Mouse (Mus musculus) neural tube, embryonic 15.5 days (tissue): ENCODE measurements around the gene Psmb6. TPM values are rescaled to one million over a fixed set of nuclear protein-coding genes. Genes with fewer than 3 reads are reported as not detected.

Source experiments
- ATAC-seq: fragments of 200-750 bp; cut with Nextera tagmentation; 2 replicates; pipeline ENCODE4 v1.8.0; 2017; ENCODE audit warnings: mild to moderate bottlenecking, moderate TSS enrichment, moderate library complexity; ENCODE audit not compliant: low FRiP score
- H3K27ac ChIP-seq: fragments of 300-500 bp; sonication (generic); replicated peaks from 2 replicates; pipeline ENCODE4 v1.5.1; 2015; ENCODE audit warnings: mild to moderate bottlenecking, inconsistent platforms
- H3K27me3 ChIP-seq: fragments of 300-500 bp; sonication (generic); replicated peaks from 2 replicates; pipeline ENCODE4 v1.6.1; 2015; ENCODE audit warnings: inconsistent platforms
- H3K36me3 ChIP-seq: fragments of 300-500 bp; sonication (generic); 2 replicates; pipeline ENCODE4 v1.6.1; 2015; ENCODE audit warnings: inconsistent platforms
- H3K4me1 ChIP-seq: fragments of 300-500 bp; sonication (generic); 2 replicates; pipeline ENCODE4 v1.6.1; 2015; ENCODE audit warnings: inconsistent platforms
- H3K4me2 ChIP-seq: fragments of 300-500 bp; sonication (generic); 2 replicates; pipeline ENCODE4 v1.6.1; 2015; ENCODE audit warnings: inconsistent platforms, mild to moderate bottlenecking, moderate library complexity
- H3K4me3 ChIP-seq: fragments of 300-500 bp; sonication (generic); replicated peaks from 2 replicates; pipeline ENCODE4 v1.5.1; 2015; ENCODE audit warnings: mild to moderate bottlenecking, inconsistent platforms
- H3K9ac ChIP-seq: fragments of 300-500 bp; sonication (generic); replicated peaks from 2 replicates; pipeline ENCODE4 v1.6.1; 2015; ENCODE audit warnings: mild to moderate bottlenecking, inconsistent platforms
- H3K9me3 ChIP-seq: fragments of 300-500 bp; sonication (generic); replicated peaks from 2 replicates; pipeline ENCODE4 v1.6.1; 2016; ENCODE audit warnings: inconsistent platforms
- WGBS: fragments of 180-500 bp; shearing (Covaris S2); methylation state at CpG from one replicate; pipeline ENCODE4 v1.1.7; 2015; ENCODE audit warnings: mixed read lengths; 5-methylcytosine and 5-hydroxymethylcytosine counted together
- polyA plus RNA-seq: library from polyadenylated mRNA; unstranded; fragments of >200 nt; fragmentation: Nextera tagmentation; extraction: Ambion mirVana; gene quantifications from 2 replicates; pipeline ENCODE4 v1.2.1, GENCODE M21; 2015

The Psmb6 gene
- polyA plus RNA-seq, result 756 and 815 TPM in 2 replicates

- Histone ChIP-seq H3K4me2 (peak within 1 kb of the TSS; percentile 86), H3K9ac (peak within 1 kb of the TSS; percentile 66), H3K27me3 (no peaks in the 10 kb centered on the region), H3K9me3 (no peaks in the 10 kb centered on the region), H3K36me3 (peaks cover 30% of the 10 kb centered on the region), H3K4me1 (peaks cover 23% of the 10 kb centered on the region), H3K27ac (peak within 1 kb of the TSS; percentile 69), H3K4me3 (peak within 1 kb of the TSS; percentile 69)
- peak; percentile 94 for ATAC-seq
- WGBS, result under 1% methylated on average over 25 of the region's 26 CpGs
Measured at GRCm38 (mm10) chr11:70525184-70525678, at the start of gene Psmb6. TSS of gene Psmb6 (plus strand) at chr11:70525367.

GRCm38 (mm10) chr11:70485498-70485897, 39.7 kb upstream of the Psmb6 start:
- Histone ChIP-seq H3K27me3 (no peaks in the 10 kb centered on the region), H3K4me2 (no peak overlapping the region), H3K9me3 (no peaks in the 10 kb centered on the region), H3K4me3 (no peak overlapping the region), H3K9ac (no peak overlapping the region), H3K27ac (no peak overlapping the region), H3K4me1 (no peaks in the 10 kb centered on the region), H3K36me3 (no peaks in the 10 kb centered on the region)
- ATAC-seq, result no peak
- 77% methylated on average over 2 of the region's 2 CpGs for WGBS

- Histone ChIP-seq H3K4me2 (no peak overlapping the region), H3K4me1 (no peaks in the 10 kb centered on the region), H3K9ac (no peak overlapping the region), H3K4me3 (no peak overlapping the region), H3K9me3 (no peaks in the 10 kb centered on the region), H3K36me3 (no peaks in the 10 kb centered on the region), H3K27me3 (no peaks in the 10 kb centered on the region), H3K27ac (no peak overlapping the region)
- ATAC-seq, result no peak
- WGBS, result 38% methylated on average over 4 of the region's 4 CpGs
Measured at GRCm38 (mm10) chr11:70487816-70488215, 37.4 kb upstream of the Psmb6 start.

- 91% methylated on average over 3 of the region's 3 CpGs for WGBS
- H3K27me3 ChIP-seq, result no peaks in the 10 kb centered on the region
- no peaks in the 10 kb centered on the region for H3K9me3 ChIP-seq
- H3K4me1 ChIP-seq, result no peaks in the 10 kb centered on the region
- no peak for ATAC-seq
- H3K36me3 ChIP-seq, result no peaks in the 10 kb centered on the region
- no peak overlapping the region for H3K4me3 ChIP-seq
- no peak overlapping the region for H3K27ac ChIP-seq
- H3K4me2 ChIP-seq, result no peak overlapping the region
- H3K9ac ChIP-seq, result no peak overlapping the region
Measured at GRCm38 (mm10) chr11:70489138-70489537, 36.0 kb upstream of the Psmb6 start.

- H3K4me3 ChIP-seq, result no peak overlapping the region
- no peaks in the 10 kb centered on the region for H3K27me3 ChIP-seq
- no peaks in the 10 kb centered on the region for H3K9me3 ChIP-seq
- H3K4me1 ChIP-seq, result no peaks in the 10 kb centered on the region
- H3K36me3 ChIP-seq, result no peaks in the 10 kb centered on the region
- ATAC-seq, result no peak
- H3K9ac ChIP-seq, result no peak overlapping the region
- no peak overlapping the region for H3K4me2 ChIP-seq
- 86% methylated on average over 6 of the region's 6 CpGs for WGBS
- no peak overlapping the region for H3K27ac ChIP-seq
Measured at GRCm38 (mm10) chr11:70489684-70490083, 35.5 kb upstream of the Psmb6 start.

- Histone ChIP-seq H3K4me1 (no peaks in the 10 kb centered on the region), H3K4me2 (no peak overlapping the region), H3K4me3 (no peak overlapping the region), H3K27ac (no peak overlapping the region), H3K9me3 (no peaks in the 10 kb centered on the region), H3K36me3 (no peaks in the 10 kb centered on the region), H3K9ac (no peak overlapping the region), H3K27me3 (0 out of 2 replicates have a peak, but pooled peaks cover 2% of the 10 kb centered on the region)
- 73% methylated on average over 14 of the region's 14 CpGs for WGBS
- no peak for ATAC-seq
Measured at GRCm38 (mm10) chr11:70499566-70500475, 25.3 kb upstream of the Psmb6 start.

- Histone ChIP-seq H3K36me3 (no peaks in the 10 kb centered on the region), H3K27me3 (0 out of 2 replicates have a peak, but pooled peaks cover 6% of the 10 kb centered on the region), H3K4me2 (no peak overlapping the region), H3K27ac (no peak overlapping the region), H3K4me3 (no peak overlapping the region), H3K9ac (no peak overlapping the region), H3K4me1 (no peaks in the 10 kb centered on the region), H3K9me3 (no peaks in the 10 kb centered on the region)
- ATAC-seq, result no peak
- WGBS, result 92% methylated on average over 1 of the region's 1 CpGs
Measured at GRCm38 (mm10) chr11:70500476-70500812, 24.7 kb upstream of the Psmb6 start.

- no peak overlapping the region for H3K4me2 ChIP-seq
- 0 out of 2 replicates have a peak, but pooled peaks cover 6% of the 10 kb centered on the region for H3K27me3 ChIP-seq
- no peak for ATAC-seq
- no peak overlapping the region for H3K4me3 ChIP-seq
- no peaks in the 10 kb centered on the region for H3K9me3 ChIP-seq
- H3K4me1 ChIP-seq, result no peaks in the 10 kb centered on the region
- no peak overlapping the region for H3K27ac ChIP-seq
- no peak overlapping the region for H3K9ac ChIP-seq
- H3K36me3 ChIP-seq, result no peaks in the 10 kb centered on the region
- 85% methylated on average over 3 of the region's 3 CpGs for WGBS
Measured at GRCm38 (mm10) chr11:70502018-70502417, 23.1 kb upstream of the Psmb6 start.

- no peaks in the 10 kb centered on the region for H3K9me3 ChIP-seq
- peaks cover 5% of the 10 kb centered on the region for H3K4me1 ChIP-seq
- H3K36me3 ChIP-seq, result no peaks in the 10 kb centered on the region
- 0 out of 2 replicates have a peak, but pooled peaks cover 6% of the 10 kb centered on the region for H3K27me3 ChIP-seq
- no peak within 1 kb of the TSS for H3K4me3 ChIP-seq
- no peak for ATAC-seq
- H3K27ac ChIP-seq, result no peak within 1 kb of the TSS
- no peak within 1 kb of the TSS for H3K4me2 ChIP-seq
- H3K9ac ChIP-seq, result no peak within 1 kb of the TSS
- 78% methylated on average over 9 of the region's 9 CpGs for WGBS
Measured at GRCm38 (mm10) chr11:70504970-70505369, 20.2 kb upstream of the Psmb6 start, which contains the start of gene Tm4sf5. TSS of gene Tm4sf5 (plus strand) at chr11:70505244.

- Histone ChIP-seq H3K9me3 (no peaks in the 10 kb centered on the region), H3K36me3 (no peaks in the 10 kb centered on the region), H3K9ac (no peak overlapping the region), H3K4me3 (no peak overlapping the region), H3K4me2 (no peak overlapping the region), H3K27ac (no peak overlapping the region), H3K27me3 (0 out of 2 replicates have a peak, but pooled peaks cover 6% of the 10 kb centered on the region), H3K4me1 (peaks cover 9% of the 10 kb centered on the region)
- ATAC-seq, result no peak
- 30% methylated on average over 4 of the region's 4 CpGs for WGBS
Measured at GRCm38 (mm10) chr11:70506385-70506784, 18.8 kb upstream of the Psmb6 start.

- WGBS, result 77% methylated on average over 7 of the region's 7 CpGs
- Histone ChIP-seq H3K4me2 (no peak overlapping the region), H3K9ac (no peak overlapping the region), H3K36me3 (no peaks in the 10 kb centered on the region), H3K4me1 (peaks cover 9% of the 10 kb centered on the region), H3K9me3 (no peaks in the 10 kb centered on the region), H3K27ac (no peak overlapping the region), H3K27me3 (0 out of 2 replicates have a peak, but pooled peaks cover 6% of the 10 kb centered on the region), H3K4me3 (no peak overlapping the region)
- ATAC-seq, result no peak
Measured at GRCm38 (mm10) chr11:70506962-70507515, 18.1 kb upstream of the Psmb6 start.
